Mouse (Mus musculus): ENCODE data around the gene Cage1. TPM values are rescaled to one million over a fixed set of nuclear protein-coding genes. Genes with fewer than 3 reads are reported as not detected.
A peak's percentile ranks its signal among the peaks of the same experiment; 100 is the strongest.

The Cage1 gene
- total RNA-seq, 2 experiments from 2014 or later, result 0.58 to 1.0 TPM

GRCm38 (mm10) chr13:38015591-38015990 is 21.3 kb downstream of the Cage1 start:
- no peak for ATAC-seq (replicated peaks; ENCODE audit: low FRiP score, poor library complexity, severe bottlenecking)

DNA sequence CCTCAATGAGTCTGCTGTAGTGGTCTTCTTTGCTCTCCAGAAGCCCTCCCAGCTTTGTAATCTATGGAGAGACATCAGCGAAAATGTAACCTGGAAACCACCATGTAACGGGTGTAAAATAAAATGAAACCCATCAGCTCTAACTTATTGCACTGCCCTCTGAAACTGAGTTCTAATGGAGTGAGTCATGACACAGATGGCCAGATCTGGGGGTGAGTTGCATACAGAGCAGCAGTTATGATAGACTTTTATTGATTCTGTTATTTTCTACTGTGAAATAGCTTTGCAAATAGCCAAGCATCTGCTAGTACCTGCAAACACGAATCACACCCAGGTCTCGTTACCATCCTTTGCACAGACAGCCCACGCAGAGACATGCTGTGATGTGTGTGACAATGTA is 24.4 kb downstream of the Cage1 start:
- ATAC-seq (replicated peaks; ENCODE audit: low FRiP score, poor library complexity, severe bottlenecking), result no peak

DNA sequence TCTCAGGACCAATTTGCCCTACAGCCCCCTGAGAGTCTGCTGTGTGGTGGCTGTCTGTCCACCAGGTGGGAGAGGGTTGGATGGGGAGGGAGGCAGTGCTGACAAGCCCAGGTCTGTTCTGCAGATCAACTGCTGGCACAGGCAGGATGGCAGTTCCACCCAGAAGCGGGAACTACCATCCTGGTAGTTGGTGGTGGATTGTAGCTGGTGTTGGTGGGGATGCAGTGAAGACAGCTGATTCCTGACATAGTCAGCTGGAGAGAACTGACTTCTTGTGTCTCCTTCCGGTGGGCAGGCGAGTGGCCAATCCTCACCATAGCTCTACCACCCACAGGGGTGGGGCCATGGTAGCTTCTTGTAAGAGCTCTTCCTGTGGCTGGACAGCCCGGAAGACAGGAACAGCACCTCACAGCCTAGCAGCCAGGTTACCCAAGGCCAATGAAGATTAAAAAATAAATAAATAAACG is 26.4 kb downstream of the Cage1 start:
- peak; percentile 90 for ATAC-seq (replicated peaks; ENCODE audit: low FRiP score, poor library complexity, severe bottlenecking)

GRCm38 (mm10) chr13:38009721-38010408 is 27.0 kb downstream of the Cage1 start:
- ATAC-seq (replicated peaks; ENCODE audit: low FRiP score, poor library complexity, severe bottlenecking), result peak; percentile 90

DNA sequence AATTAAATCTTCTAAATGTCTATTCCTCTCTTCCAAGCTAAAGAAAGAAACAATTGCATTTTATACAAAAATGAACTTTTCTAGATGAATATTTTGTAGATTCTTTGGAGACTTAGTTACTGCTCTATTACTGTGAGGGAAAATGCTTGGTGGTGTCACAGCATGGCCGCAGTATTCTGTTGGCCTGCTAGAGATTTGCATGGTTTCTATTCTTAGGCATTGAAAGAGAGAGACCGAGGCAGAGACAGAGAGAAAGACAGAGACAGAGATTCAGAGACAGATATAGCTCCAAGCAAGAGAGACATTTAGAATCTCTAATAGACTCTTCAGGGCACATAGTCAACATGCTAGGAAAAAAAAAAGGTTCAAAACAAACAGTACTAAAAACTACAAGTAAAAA is 28.9 kb downstream of the Cage1 start:
- no peak for ATAC-seq (replicated peaks; ENCODE audit: low FRiP score, poor library complexity, severe bottlenecking)

DNA sequence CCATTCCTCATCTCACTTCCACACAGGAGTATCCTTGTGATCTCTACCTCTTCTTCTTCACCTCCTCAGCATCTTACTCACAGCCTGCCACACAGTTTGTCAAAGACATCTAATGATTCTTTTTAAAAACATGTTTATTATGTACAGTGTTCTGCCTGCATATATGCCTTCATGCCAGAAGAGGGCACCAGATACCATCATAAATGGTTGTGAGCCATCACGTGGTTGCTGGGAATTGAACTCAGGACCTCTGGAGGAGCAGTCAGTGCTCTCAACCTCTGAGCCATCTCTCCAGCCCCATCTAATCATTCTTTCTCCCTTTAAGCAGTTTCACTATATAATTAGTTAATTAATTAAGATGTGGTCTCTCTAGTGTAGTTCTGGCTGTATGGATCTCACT is 34.4 kb downstream of the Cage1 start:
- no peak for ATAC-seq (replicated peaks; ENCODE audit: low FRiP score, poor library complexity, severe bottlenecking)

DNA sequence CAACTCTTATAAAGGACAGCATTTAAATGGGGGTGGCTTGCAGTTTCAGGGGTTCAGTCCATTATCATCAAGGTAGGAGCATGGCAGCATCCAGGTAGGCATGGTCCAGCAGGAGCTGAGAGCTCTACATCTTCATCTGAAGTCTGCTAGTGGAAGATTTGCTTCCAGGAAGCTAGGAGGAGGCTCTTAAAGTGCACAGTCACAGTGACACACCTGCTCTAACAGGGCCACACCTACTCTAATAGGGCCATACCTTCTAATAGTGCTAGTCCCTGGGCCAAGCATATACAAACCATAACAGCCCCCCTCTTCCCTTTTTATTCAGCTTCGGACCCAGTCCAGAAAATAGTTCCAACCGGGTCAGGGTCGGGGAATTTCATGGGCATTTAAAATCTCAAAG is 37.2 kb downstream of the Cage1 start:
- peak; percentile 91 for ATAC-seq (replicated peaks; ENCODE audit: low FRiP score, poor library complexity, severe bottlenecking)

DNA sequence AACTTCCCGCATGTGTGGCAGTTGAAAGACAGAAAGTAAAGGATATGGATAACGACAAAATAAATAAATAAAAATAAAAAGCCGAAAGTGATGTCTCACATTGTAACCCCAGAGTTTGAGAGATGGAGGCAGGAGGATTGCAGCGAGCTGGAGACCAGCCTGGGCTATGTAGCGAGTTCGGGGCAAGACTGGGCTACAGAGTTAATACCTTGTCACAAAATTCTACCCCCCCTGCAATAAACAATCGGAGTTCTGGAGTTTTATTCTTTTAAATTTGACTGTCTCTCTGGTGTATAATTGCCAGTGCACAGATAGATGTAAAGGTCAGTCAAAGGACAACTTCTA is 42.5 kb downstream of the Cage1 start:
- ATAC-seq (replicated peaks; ENCODE audit: low FRiP score, poor library complexity, severe bottlenecking), result peak; percentile 23

DNA sequence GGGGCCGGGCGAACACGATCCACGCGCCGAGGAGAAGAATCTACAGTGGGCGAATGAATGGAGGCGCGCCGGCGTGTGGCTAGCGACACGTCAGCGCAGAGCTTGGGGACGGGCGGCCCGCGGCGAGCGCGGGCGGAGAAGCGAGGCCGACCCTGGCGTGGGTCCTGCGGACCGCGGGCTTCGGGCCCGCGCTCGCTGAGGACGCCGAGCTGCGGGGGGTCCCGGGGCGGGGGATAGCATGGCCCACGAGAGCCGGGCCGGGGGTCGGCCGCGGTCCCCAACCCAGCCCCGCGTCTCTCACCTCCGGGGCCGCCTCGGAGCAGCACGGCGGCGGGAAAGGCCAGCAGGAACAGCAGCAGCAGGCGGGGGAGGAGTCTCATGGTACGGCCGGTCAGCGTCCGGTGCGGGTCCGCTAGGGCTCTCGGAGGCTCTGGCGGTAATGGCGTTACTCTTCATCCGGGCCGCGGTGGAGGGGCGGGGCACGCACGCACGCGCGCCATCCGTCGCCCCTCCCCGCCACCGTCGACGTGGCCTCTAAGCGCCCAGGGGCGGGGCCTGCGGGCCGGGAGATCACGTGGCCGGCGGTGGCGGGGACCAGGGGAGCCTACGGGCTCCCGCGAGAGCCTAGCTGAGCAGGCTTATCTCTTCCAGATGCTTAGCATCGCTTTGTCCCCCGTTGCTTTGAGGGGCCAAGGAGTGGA is 43.0 kb downstream of the Cage1 start, which contains the start of gene Ssr1:
Gene Ssr1, minus strand, starts transcription at position 514 of the 701 bp plus-strand sequence.
- peak; percentile 97 for ATAC-seq (replicated peaks; ENCODE audit: low FRiP score, poor library complexity, severe bottlenecking)

GRCm38 (mm10) chr13:37993376-37993703 is 43.5 kb downstream of the Cage1 start:
- no peak for ATAC-seq (replicated peaks; ENCODE audit: low FRiP score, poor library complexity, severe bottlenecking)

- ATAC-seq (replicated peaks; ENCODE audit: low FRiP score, poor library complexity, severe bottlenecking), result peak; percentile 32; the same call in 1 of the 2 replicates
Measured at GRCm38 (mm10) chr13:37992638-37993371, 44.1 kb downstream of the Cage1 start.

DNA sequence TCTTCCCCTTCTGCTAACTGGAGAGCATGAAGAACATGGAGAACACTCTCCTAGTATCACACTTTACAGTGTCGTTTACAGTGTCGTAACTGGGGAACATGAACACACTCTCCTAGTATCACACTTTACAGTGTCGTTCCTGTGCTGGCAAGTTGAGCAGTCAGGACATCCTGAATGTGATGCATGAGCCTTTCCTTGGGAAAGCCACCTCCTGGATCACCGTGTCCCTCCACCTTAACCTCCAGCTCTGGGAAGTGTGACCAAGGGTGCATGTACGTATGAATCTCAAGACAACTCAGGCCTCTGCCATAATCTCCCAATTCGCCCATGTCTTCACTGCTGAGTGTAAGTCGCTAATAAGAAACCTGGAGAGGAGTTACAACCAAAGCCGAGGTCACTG is 47.2 kb downstream of the Cage1 start:
- no peak for ATAC-seq (replicated peaks; ENCODE audit: low FRiP score, poor library complexity, severe bottlenecking)

DNA sequence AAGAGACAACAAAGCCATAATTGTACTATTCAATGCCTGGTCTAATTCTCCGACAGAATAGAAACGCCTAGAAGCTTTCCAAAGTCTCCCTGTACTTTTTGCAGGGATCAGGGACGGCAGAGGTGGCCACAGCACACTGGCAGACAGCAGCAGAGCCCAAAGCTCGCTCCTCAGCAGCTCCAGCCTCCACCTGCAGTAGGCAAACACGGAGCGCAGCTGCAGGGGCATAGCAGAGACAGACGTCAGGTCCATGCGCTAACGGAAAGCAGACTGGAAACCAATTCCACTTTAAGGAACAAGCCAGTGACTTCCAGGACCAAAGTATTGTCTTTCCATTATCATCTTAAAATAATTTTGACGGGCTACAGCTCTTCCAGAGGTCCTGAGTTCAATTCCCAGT is 50.7 kb downstream of the Cage1 start:
- ATAC-seq (replicated peaks; ENCODE audit: low FRiP score, poor library complexity, severe bottlenecking), result no peak

GRCm38 (mm10) chr13:37981063-37981462 is 55.8 kb downstream of the Cage1 start:
- ATAC-seq (replicated peaks; ENCODE audit: low FRiP score, poor library complexity, severe bottlenecking), result no peak

DNA sequence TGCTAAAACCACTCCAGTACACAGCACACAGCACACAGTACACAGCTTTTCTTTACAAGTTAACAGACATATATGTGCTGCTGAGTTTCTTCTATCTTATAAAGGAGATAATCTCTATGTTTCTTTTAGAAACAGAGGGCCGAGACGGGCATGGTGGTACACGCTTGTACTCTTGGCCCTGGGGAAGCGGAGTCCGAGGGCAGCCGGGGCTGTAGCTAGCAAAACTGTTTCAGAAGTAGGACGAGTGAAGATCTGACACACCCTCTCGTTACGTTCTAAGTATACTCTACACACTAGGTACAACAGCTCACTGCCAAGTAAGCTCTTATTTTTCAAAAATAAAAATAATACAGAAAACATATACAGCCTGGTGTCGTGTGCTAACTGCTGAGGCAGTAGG is 56.5 kb downstream of the Cage1 start:
- no peak for ATAC-seq (replicated peaks; ENCODE audit: low FRiP score, poor library complexity, severe bottlenecking)

DNA sequence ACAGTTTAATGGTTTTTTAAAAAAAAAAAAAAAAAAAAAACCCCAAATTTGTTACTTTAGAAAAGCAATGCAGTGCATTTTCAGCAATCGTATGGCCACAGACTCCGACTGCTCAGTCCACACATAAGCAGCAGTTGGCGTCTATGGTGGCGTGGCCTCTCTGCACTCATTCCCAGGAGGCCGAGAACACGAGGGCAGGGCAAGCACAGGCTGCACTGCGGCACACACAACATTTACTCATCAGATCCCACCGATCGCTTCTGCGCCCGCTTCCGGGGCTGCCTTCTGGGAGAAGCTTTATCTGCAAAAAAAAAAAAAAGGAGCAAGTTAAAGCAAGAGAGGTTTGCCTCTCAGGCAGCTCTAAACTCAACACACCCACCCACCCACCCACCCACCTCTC is 57.4 kb downstream of the Cage1 start:
- no peak for ATAC-seq (replicated peaks; ENCODE audit: low FRiP score, poor library complexity, severe bottlenecking)

GRCm38 (mm10) chr13:37974731-37975130 is 62.1 kb downstream of the Cage1 start:
- no peak for ATAC-seq (replicated peaks; ENCODE audit: low FRiP score, poor library complexity, severe bottlenecking)

DNA sequence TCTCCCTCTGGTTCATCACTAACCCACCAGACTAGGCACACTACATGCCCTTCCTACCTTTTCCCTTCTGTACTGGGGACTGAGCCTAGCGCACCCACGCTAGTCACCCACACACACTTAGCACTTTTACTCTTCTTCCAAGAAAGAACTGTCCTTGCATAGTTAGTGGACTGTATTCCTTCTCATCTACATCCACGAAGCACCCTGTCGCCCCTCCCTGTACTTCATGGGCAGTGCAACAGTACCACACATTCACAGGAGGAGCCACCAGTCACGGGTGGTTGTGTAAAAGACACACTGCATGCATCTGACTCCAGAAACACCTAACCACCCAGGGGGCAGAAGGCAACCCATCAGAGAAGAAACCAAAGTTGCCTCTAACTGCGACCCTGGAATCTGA is 62.8 kb downstream of the Cage1 start:
- ATAC-seq (replicated peaks; ENCODE audit: low FRiP score, poor library complexity, severe bottlenecking), result no peak

DNA sequence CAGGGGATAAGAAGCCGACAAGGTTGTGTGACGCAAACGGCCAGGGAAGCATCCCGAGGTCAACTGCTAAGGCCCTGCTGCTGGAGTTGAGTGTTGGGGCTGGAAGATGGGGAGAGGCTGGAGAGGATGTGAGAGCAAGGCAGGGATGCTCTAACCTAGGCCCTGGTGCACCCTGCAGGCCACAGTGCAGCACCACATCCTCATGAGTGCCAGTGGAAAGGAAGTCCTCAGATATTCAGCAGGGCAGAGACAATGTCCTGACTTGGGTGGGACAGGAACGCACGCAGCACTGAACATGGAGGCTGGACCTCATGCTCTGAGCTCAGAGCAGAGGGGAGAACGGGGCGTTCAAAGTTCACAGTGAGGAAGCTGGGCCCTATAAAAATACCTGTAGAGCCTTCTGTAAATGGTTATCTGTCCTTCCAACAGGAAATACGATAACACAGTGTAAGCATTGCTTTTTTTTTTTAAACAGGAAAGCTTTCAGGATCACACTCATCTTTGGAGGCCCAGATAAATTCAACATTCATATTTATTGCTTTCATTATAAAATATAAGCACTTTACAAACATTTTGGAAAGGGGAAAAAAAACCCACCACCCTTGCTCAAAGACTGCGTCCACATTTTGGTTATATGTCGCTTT is 65.9 kb downstream of the Cage1 start:
- ATAC-seq (replicated peaks; ENCODE audit: low FRiP score, poor library complexity, severe bottlenecking), result no peak

DNA sequence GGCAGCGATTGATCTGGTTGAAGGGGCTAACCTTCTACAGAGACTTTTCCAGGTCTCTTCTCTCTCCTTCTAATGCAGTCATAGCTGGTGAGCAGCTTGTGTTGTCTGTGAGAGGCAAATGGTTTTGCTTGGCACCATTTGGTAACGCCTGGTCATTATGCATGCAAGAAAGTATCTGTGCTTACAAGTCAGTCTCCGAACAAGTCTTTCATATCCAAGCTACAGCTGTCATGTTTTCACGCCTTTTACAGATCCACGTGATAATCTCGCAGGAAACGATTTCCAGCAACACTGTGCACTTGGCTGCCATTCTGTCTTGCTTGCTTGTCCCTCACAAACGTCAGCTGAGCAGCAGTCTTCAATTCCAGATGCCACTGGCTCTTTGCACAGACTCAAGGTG is 66.9 kb downstream of the Cage1 start:
- ATAC-seq (replicated peaks; ENCODE audit: low FRiP score, poor library complexity, severe bottlenecking), result no peak
